In the genomic region with DNA sequence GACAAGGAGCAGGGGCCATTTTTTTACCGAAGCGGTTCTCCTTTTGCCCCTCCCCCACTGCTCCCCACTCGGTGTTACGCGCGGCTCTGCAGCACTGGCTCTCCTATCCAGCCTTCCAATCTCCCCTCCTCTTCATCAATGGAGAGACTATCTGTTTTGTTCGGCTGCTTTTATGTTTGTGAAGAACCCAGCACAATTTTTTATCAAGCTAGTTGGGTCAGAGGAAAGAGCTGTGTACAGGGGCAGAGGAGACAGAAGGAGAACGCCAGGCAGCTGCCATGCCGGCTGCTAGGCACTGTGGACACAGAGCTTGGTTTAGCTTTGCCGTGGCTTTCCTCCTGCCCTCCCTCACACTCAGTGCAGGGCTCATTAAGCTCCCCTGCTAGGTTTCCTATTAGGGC, we compare ENCODE assay signal across 9 mouse cellular contexts.
DNase-seq lines count a peak whose midpoint lies in the region; ATAC-seq and TF ChIP-seq lines count a peak whose summit lies in the region.
"Had no signal": no experiment of that assay in that cellular context is flagged by ENCODE, and none has a peak within 500 bp of the region (broad histone marks: within the 10 kb centered on the region; RNA-seq: fewer than 3 reads in every experiment).

No protein-coding gene starts in this region.

- H3K9ac ChIP-seq in heart, embryonic 11.5 days (ENCODE audit: low read depth, low read length), result peak overlapping the region; percentile 52; the same call in 1 of the 2 replicates
- H3K9ac ChIP-seq in heart, adult 2 months (ENCODE audit: low read depth, low read length), result no peak overlapping the region
- H3K9ac ChIP-seq in forebrain, embryonic 14.5 days (ENCODE audit: low read length), result peak overlapping the region; percentile 71
- H3K9ac ChIP-seq in midbrain, embryonic 14.5 days (replicated peaks; ENCODE audit: low read length), result peak overlapping the region; percentile 64

- TF ChIP-seq POLR2A in heart, adult 2 months (IDR thresholded peaks at IDR 0.05; ENCODE audit: insufficient read depth, low read depth, low read length), result no peak
- peak; percentile 54; the same call in 1 of the 2 replicates for TF ChIP-seq POLR2A in brain, embryonic 14.5 days (IDR thresholded peaks at IDR 0.05; ENCODE audit: borderline replicate concordance, extremely low read depth, insufficient read depth, insufficient read length, poor library complexity, severe bottlenecking)

- peak overlapping the region; percentile 58 for H3K4me2 ChIP-seq in heart, embryonic 11.5 days
- H3K4me2 ChIP-seq in forebrain, embryonic 14.5 days (ENCODE audit: low read length), result peak overlapping the region; percentile 59
- peak overlapping the region; percentile 62 for H3K4me2 ChIP-seq in midbrain, embryonic 14.5 days (ENCODE audit: low read length)

- no peak for TF ChIP-seq EP300 in heart, adult 2 months (IDR thresholded peaks at IDR 0.05; ENCODE audit: insufficient read depth, low read depth, low read length)

- no peaks in the 10 kb centered on the region for H3K9me3 ChIP-seq in heart, embryonic 11.5 days (replicated peaks; ENCODE audit: control insufficient read depth, low read length)
- no peaks in the 10 kb centered on the region for H3K9me3 ChIP-seq in forebrain, embryonic 14.5 days (replicated peaks; ENCODE audit: control insufficient read depth, low read length)
- no peaks in the 10 kb centered on the region for H3K9me3 ChIP-seq in midbrain, embryonic 14.5 days (ENCODE audit: control insufficient read depth, low read length)

- H3K27me3 ChIP-seq in heart, embryonic 11.5 days (ENCODE audit: control insufficient read depth, insufficient read depth, low read length), result no peaks in the 10 kb centered on the region
- no peaks in the 10 kb centered on the region for H3K27me3 ChIP-seq in heart, adult 2 months (ENCODE audit: control insufficient read depth, insufficient read depth, low read length)
- H3K27me3 ChIP-seq in forebrain, embryonic 14.5 days (replicated peaks; ENCODE audit: control insufficient read depth, insufficient read depth, low read length), result no peaks in the 10 kb centered on the region
- H3K27me3 ChIP-seq in midbrain, embryonic 14.5 days (ENCODE audit: control insufficient read depth, insufficient read depth, low read length), result no peaks in the 10 kb centered on the region

- intact Hi-C loops in heart, adult 2 months (cut with DNase I), result no loop called here
- intact Hi-C loops in left cerebral cortex, adult 2 months (cut with DNase I), result loop anchor here (5.0 kb wide), 1 partner anchor 275 kb away; no protein-coding TSS in a partner anchor

- WGBS in heart, embryonic 11.5 days (ENCODE audit: insufficient replicate concordance), result under 1% methylated on average over 10 of the region's 10 CpGs
- 8% methylated on average over 10 of the region's 10 CpGs for WGBS in heart, adult 2 months
- WGBS in forebrain, embryonic 14.5 days, result 1% methylated on average over 10 of the region's 10 CpGs
- WGBS in midbrain, embryonic 14.5 days, result under 1% methylated on average over 10 of the region's 10 CpGs

- no peak for DNase-seq in heart, adult 2 months
- DNase-seq in brain, embryonic 14.5 days (ENCODE audit: low read depth), result peak; percentile 94
- peak; percentile 86 for DNase-seq in forebrain, embryonic 14.5 days (ENCODE audit: low spot score)
- DNase-seq in left cerebral cortex, adult 2 months (ENCODE audit: extremely low spot score in 1 of 2, low spot score in 2 of 2), result peak; percentile 27 to 31
- DNase-seq in midbrain, embryonic 14.5 days, result peak; percentile 89
- no peak for DNase-seq in spleen, adult 12 weeks (ENCODE audit: low spot score)
- no peak for DNase-seq in spleen, adult 18-20 months

- H3K79me2 ChIP-seq in heart, adult 2 months (replicated peaks; ENCODE audit: control insufficient read depth, insufficient read depth, low read length), result no peaks in the 10 kb centered on the region

- no peak for TF ChIP-seq CTCF in heart, adult 2 months (IDR thresholded peaks at IDR 0.05)
- TF ChIP-seq CTCF in brain, embryonic 14.5 days (IDR thresholded peaks at IDR 0.05; ENCODE audit: borderline replicate concordance, extremely low read depth, insufficient read depth, insufficient read length), result no peak
- TF ChIP-seq CTCF in left cerebral cortex, adult 2 months (IDR thresholded peaks at IDR 0.05), result no peak

- H3K36me3 ChIP-seq in heart, embryonic 11.5 days (ENCODE audit: control insufficient read depth, insufficient read depth, low read length), result no peaks in the 10 kb centered on the region
- no peaks in the 10 kb centered on the region for H3K36me3 ChIP-seq in heart, adult 2 months (ENCODE audit: control insufficient read depth, insufficient read depth, low read length)
- H3K36me3 ChIP-seq in forebrain, embryonic 14.5 days (ENCODE audit: control insufficient read depth, insufficient read depth, low read length), result no peaks in the 10 kb centered on the region
- no peaks in the 10 kb centered on the region for H3K36me3 ChIP-seq in midbrain, embryonic 14.5 days (ENCODE audit: control insufficient read depth, insufficient read depth, low read length)

- ATAC-seq in heart, embryonic 11.5 days (replicated peaks; ENCODE audit: insufficient number of reproducible peaks, low FRiP score, low TSS enrichment), result no peak
- ATAC-seq in forebrain, embryonic 14.5 days, result peak; percentile 66
- ATAC-seq in midbrain, embryonic 14.5 days (ENCODE audit: low FRiP score, low TSS enrichment), result peak; percentile 64

- H3K4me1 ChIP-seq in heart, embryonic 11.5 days (ENCODE audit: control insufficient read depth, insufficient read depth, low read length), result peaks cover 16% of the 10 kb centered on the region
- H3K4me1 ChIP-seq in heart, adult 2 months (ENCODE audit: control insufficient read depth, insufficient read depth, low read length), result no peaks in the 10 kb centered on the region
- H3K4me1 ChIP-seq in forebrain, embryonic 14.5 days (ENCODE audit: control insufficient read depth, insufficient read depth, low read length), result peaks cover 62% of the 10 kb centered on the region
- H3K4me1 ChIP-seq in midbrain, embryonic 14.5 days (ENCODE audit: control insufficient read depth, insufficient read depth, low read length), result peaks cover 63% of the 10 kb centered on the region

- peak overlapping the region; percentile 35 for H3K4me3 ChIP-seq in heart, embryonic 11.5 days (ENCODE audit: low read depth, low read length)
- H3K4me3 ChIP-seq in heart, adult 2 months, result no peak overlapping the region
- peak overlapping the region; percentile 20 for H3K4me3 ChIP-seq in forebrain, embryonic 14.5 days (ENCODE audit: low read depth, low read length)
- peak overlapping the region; percentile 33 for H3K4me3 ChIP-seq in left cerebral cortex, adult 2 months
- H3K4me3 ChIP-seq in midbrain, embryonic 14.5 days (replicated peaks; ENCODE audit: low read depth, low read length), result peak overlapping the region; percentile 31
- H3K4me3 ChIP-seq: myocyte had no signal

- H3K27ac ChIP-seq in heart, embryonic 11.5 days (ENCODE audit: low read depth, low read length), result no peak overlapping the region
- no peak overlapping the region for H3K27ac ChIP-seq in heart, adult 2 months
- peak overlapping the region; percentile 99 for H3K27ac ChIP-seq in forebrain, embryonic 14.5 days (ENCODE audit: low read depth, low read length)
- peak overlapping the region; percentile 75 for H3K27ac ChIP-seq in left cerebral cortex, adult 2 months
- H3K27ac ChIP-seq in midbrain, embryonic 14.5 days (replicated peaks; ENCODE audit: low read depth, low read length), result peak overlapping the region; percentile 98

Comparison
In these comparisons a context has a peak if more than half of its experiments do, and no peak if none do; other contexts are left out.
1. H3K27ac ChIP-seq: peak in forebrain, embryonic 14.5 days (single experiment), left cerebral cortex, adult 2 months (single experiment) and midbrain, embryonic 14.5 days (single experiment); none in heart, embryonic 11.5 days (single experiment) and heart, adult 2 months (single experiment).
2. DNase-seq: peak in brain, embryonic 14.5 days (single experiment), forebrain, embryonic 14.5 days (single experiment), left cerebral cortex, adult 2 months (2 of 2) and midbrain, embryonic 14.5 days (single experiment); none in heart, adult 2 months (0 of 2), spleen, adult 12 weeks (single experiment) and spleen, adult 18-20 months (0 of 2).
3. Peak in every context shown above with its lines, with median percentiles within 50 percentile points of each other: H3K4me2 ChIP-seq.